Mouse (Mus musculus) embryonic facial prominence, embryonic 10.5 days (tissue): ENCODE results near the gene Tmem120b. TPM values are rescaled to one million over a fixed set of nuclear protein-coding genes. Genes with fewer than 3 reads are reported as not detected.
A peak's percentile ranks its signal among the peaks of the same experiment; 100 is the strongest.

Source experiments
- DNase-seq: peaks from one replicate; pipeline ENCODE4 v3.0.0-alpha.2; 2017; ENCODE audit warnings: low spot score
- H3K27ac ChIP-seq: fragments of 300-500 bp; sonication (generic); replicated peaks from 2 replicates; pipeline ENCODE4 v1.5.1; 2016; ENCODE audit warnings: mild to moderate bottlenecking
- H3K27me3 ChIP-seq: fragments of 300-500 bp; sonication (generic); replicated peaks from 2 replicates; pipeline ENCODE4 v1.6.1; 2016; ENCODE audit warnings: low read depth, mild to moderate bottlenecking; ENCODE audit not compliant: poor library complexity, severe bottlenecking
- H3K36me3 ChIP-seq: fragments of 300-500 bp; sonication (generic); replicated peaks from 2 replicates; pipeline ENCODE4 v1.6.1; 2016; ENCODE audit warnings: mild to moderate bottlenecking, moderate library complexity
- H3K4me1 ChIP-seq: fragments of 300-500 bp; sonication (generic); 2 replicates; pipeline ENCODE4 v1.6.1; 2016
- H3K4me3 ChIP-seq: fragments of 300-500 bp; sonication (generic); 2 replicates; pipeline ENCODE4 v1.5.1; 2016; ENCODE audit warnings: mild to moderate bottlenecking, moderate library complexity
- H3K9me3 ChIP-seq: fragments of 300-500 bp; sonication (generic); 2 replicates; pipeline ENCODE4 v1.6.1; 2016; ENCODE audit warnings: mild to moderate bottlenecking
- WGBS: fragments of 180-500 bp; shearing (Covaris S2); methylation state at CpG from one replicate; pipeline ENCODE4 v1.1.7; 2016; 5-methylcytosine and 5-hydroxymethylcytosine counted together
- polyA plus RNA-seq: library from polyadenylated mRNA; unstranded; fragments of >200 nt; fragmentation: Nextera tagmentation; extraction: Ambion mirVana; gene quantifications from 2 replicates; pipeline ENCODE4 v1.2.1, GENCODE M21; 2016

Tmem120b gene
- polyA plus RNA-seq, 1 experiment from 2014 or later, result 11.9 TPM

GRCm38 (mm10) chr5:123140694-123141554, 72.7 kb downstream of the Tmem120b start:
- WGBS, result under 1% methylated on average over 31 of the region's 31 CpGs
- Histone ChIP-seq H3K36me3 (peaks cover 18% of the 10 kb centered on the region), H3K27ac (peak overlapping the region; percentile 100), H3K4me1 (peaks cover 69% of the 10 kb centered on the region), H3K9me3 (no peaks in the 10 kb centered on the region), H3K27me3 (no peaks in the 10 kb centered on the region), H3K4me3 (peak overlapping the region; percentile 99)
- DNase-seq, result peak; percentile 93

GRCm38 (mm10) chr5:123141555-123142160, 73.4 kb downstream of the Tmem120b start:
- WGBS, result under 1% methylated on average over 37 of the region's 38 CpGs

GRCm38 (mm10) chr5:123142161-123143157, 74.2 kb downstream of the Tmem120b start, which contains the start of gene Setd1b:
TSS of gene Setd1b (plus strand) at chr5:123142193.
- peak within 1 kb of the TSS; percentile 99 for H3K4me3 ChIP-seq
- WGBS, result under 1% methylated on average over 92 of the region's 103 CpGs
- peaks cover 62% of the 10 kb centered on the region for H3K4me1 ChIP-seq
- DNase-seq, result peak; percentile 78
- H3K27me3 ChIP-seq, result no peaks in the 10 kb centered on the region
- no peaks in the 10 kb centered on the region for H3K9me3 ChIP-seq
- peaks cover 33% of the 10 kb centered on the region for H3K36me3 ChIP-seq
- peak within 1 kb of the TSS; percentile 100 for H3K27ac ChIP-seq

More at GRCm38 (mm10) chr5:123141555-123142160, 73.4 kb downstream of the Tmem120b start:
- H3K27me3 ChIP-seq, result no peaks in the 10 kb centered on the region
- peaks cover 69% of the 10 kb centered on the region for H3K4me1 ChIP-seq
- H3K4me3 ChIP-seq, result peak overlapping the region; percentile 99
- H3K9me3 ChIP-seq, result no peaks in the 10 kb centered on the region
- peak; percentile 79 for DNase-seq
- peak overlapping the region; percentile 100 for H3K27ac ChIP-seq
- H3K36me3 ChIP-seq, result peaks cover 25% of the 10 kb centered on the region

- 1% methylated on average over 24 of the region's 24 CpGs for WGBS
- peak overlapping the region; percentile 99 for H3K4me3 ChIP-seq
Measured at GRCm38 (mm10) chr5:123143251-123143970, 75.2 kb downstream of the Tmem120b start.

GRCm38 (mm10) chr5:123143971-123144745, 75.9 kb downstream of the Tmem120b start:
- peaks cover 50% of the 10 kb centered on the region for H3K36me3 ChIP-seq
- peak; percentile 26 for DNase-seq
- H3K4me1 ChIP-seq, result peaks cover 61% of the 10 kb centered on the region
- peak overlapping the region; percentile 99 for H3K4me3 ChIP-seq
- no peaks in the 10 kb centered on the region for H3K9me3 ChIP-seq
- H3K27ac ChIP-seq, result peak overlapping the region; percentile 100; the same call in 1 of the 2 replicates
- 6% methylated on average over 17 of the region's 17 CpGs for whole genome bisulfite sequencing
- H3K27me3 ChIP-seq, result no peaks in the 10 kb centered on the region

More at GRCm38 (mm10) chr5:123143251-123143970, 75.2 kb downstream of the Tmem120b start:
- Histone ChIP-seq H3K27ac (peak overlapping the region; percentile 100), H3K36me3 (peaks cover 43% of the 10 kb centered on the region), H3K27me3 (no peaks in the 10 kb centered on the region), H3K4me1 (peaks cover 58% of the 10 kb centered on the region), H3K9me3 (no peaks in the 10 kb centered on the region)
- peak; percentile 64 for DNase-seq

GRCm38 (mm10) chr5:123144746-123145590, 76.8 kb downstream of the Tmem120b start:
- H3K27ac ChIP-seq, result no peak overlapping the region
- 42% methylated on average over 20 of the region's 20 CpGs for WGBS

GRCm38 (mm10) chr5:123146357-123146756, 78.1 kb downstream of the Tmem120b start:
- no peak overlapping the region for H3K27ac ChIP-seq
- H3K4me3 ChIP-seq, result no peak overlapping the region
- peaks cover 71% of the 10 kb centered on the region for H3K36me3 ChIP-seq
- no peaks in the 10 kb centered on the region for H3K27me3 ChIP-seq
- no peak for DNase-seq
- WGBS, result 88% methylated on average over 11 of the region's 11 CpGs
- no peaks in the 10 kb centered on the region for H3K9me3 ChIP-seq
- H3K4me1 ChIP-seq, result peaks cover 80% of the 10 kb centered on the region

More at GRCm38 (mm10) chr5:123144746-123145590, 76.8 kb downstream of the Tmem120b start:
- Histone ChIP-seq H3K4me3 (peak overlapping the region; percentile 99), H3K9me3 (no peaks in the 10 kb centered on the region), H3K27me3 (no peaks in the 10 kb centered on the region), H3K36me3 (peaks cover 57% of the 10 kb centered on the region), H3K4me1 (peaks cover 66% of the 10 kb centered on the region)
- no peak for DNase-seq

GRCm38 (mm10) chr5:123147569-123147968, 79.4 kb downstream of the Tmem120b start:
- peak overlapping the region; percentile 11; the same call in 1 of the 2 replicates for H3K4me3 ChIP-seq
- WGBS, result 88% methylated on average over 17 of the region's 17 CpGs
- no peaks in the 10 kb centered on the region for H3K27me3 ChIP-seq
- DNase-seq, result no peak
- H3K9me3 ChIP-seq, result no peaks in the 10 kb centered on the region
- H3K27ac ChIP-seq, result no peak overlapping the region
- H3K36me3 ChIP-seq, result peaks cover 83% of the 10 kb centered on the region
- H3K4me1 ChIP-seq, result peaks cover 83% of the 10 kb centered on the region

GRCm38 (mm10) chr5:123148073-123148722, 80.0 kb downstream of the Tmem120b start:
- peaks cover 89% of the 10 kb centered on the region for H3K36me3 ChIP-seq
- no peaks in the 10 kb centered on the region for H3K27me3 ChIP-seq
- H3K27ac ChIP-seq, result no peak overlapping the region
- DNase-seq, result no peak
- H3K4me1 ChIP-seq, result peaks cover 79% of the 10 kb centered on the region
- WGBS, result 88% methylated on average over 25 of the region's 25 CpGs
- H3K4me3 ChIP-seq, result peak overlapping the region; percentile 21; the same call in 1 of the 2 replicates
- H3K9me3 ChIP-seq, result no peaks in the 10 kb centered on the region
